Mouse (Mus musculus) right cerebral cortex, postnatal 25 days (tissue): ENCODE data around the gene Rpap3.

Experiments used
- DNase-seq: peaks from one replicate; pipeline ENCODE4 v3.0.0; 2022

Rpap3 gene

DNA sequence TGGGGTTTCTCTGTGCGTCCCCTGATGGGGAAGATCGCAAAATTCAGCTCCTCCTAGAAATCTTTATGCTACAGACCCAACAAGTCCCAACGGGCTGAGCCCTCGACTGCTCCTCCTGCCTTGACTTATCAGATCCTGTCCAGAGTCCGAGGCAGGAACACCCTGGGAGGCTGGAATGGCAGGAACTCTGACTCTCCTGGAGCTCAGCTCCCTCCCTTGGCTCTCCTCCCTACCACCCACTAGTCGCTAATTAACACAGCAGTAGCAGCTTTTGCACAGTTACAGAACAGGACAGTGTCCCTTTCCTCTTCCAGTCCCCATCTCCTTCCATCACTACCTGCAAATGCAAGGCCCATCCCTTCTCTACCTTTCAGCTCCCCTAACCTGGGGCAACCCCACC is 24.7 kb upstream of the Rpap3 start:
- no peak for DNase-seq

DNA sequence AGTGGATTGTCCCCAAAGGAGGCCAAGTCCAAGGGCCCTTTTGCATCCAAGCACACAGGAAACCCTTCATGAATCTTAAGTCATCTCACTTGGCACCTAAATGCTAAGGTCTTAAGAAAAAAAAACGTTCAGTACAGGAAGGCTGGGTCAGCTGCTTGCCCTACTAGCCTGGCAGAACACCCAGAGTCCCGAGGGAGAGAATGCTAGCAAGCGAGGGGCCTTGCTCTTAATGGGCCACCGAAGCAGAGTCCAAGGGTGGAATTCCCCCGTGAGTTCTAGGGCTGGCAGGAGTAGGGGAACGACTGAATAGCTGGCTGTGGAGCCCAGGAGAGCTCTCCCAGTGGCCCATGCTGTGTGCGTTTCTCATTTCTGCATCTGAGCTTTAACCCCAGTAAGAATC is 23.2 kb upstream of the Rpap3 start:
- no peak for DNase-seq

DNA sequence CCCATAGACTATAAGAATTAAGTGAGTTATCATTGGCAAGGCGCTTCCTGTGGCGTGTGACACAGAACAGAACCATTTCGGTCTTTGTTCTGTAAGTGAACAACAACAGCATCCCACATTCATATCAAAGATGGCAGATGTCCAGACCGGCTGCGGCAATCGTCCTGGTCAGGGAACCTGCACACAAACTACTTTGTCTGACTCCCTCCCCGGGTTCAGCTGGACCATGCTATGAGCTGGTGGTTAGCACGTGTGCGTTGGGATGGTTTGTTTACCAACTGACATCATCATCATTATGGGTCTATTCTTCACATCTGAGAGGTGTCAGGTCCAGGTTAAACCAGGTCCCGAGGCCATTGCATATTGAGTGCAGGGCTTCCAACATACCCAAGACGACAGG is 22.8 kb upstream of the Rpap3 start:
- no peak for DNase-seq

DNA sequence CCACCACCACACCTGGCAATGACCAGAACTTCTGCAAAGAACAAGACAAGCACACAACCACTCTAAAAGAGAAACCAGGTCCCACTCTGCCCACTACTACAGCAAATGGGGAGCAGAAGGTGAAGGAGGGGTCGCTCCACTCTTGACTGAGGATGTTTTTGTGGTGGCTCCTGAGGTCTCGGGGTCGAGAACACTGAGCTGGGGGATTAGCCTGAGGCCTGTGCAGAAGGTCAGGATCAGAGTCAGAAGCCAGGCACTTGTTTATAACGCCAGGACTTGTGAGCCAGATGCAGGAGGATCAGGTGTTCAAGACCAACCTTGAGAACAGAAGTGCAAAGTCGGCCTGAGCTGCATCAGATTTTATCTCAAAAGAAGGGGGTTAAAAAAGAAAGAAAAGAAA is 21.9 kb upstream of the Rpap3 start:
- DNase-seq, result no peak

- DNase-seq, result no peak
Measured at GRCm38 (mm10) chr15:97727048-97727447, 21.4 kb upstream of the Rpap3 start.

DNA sequence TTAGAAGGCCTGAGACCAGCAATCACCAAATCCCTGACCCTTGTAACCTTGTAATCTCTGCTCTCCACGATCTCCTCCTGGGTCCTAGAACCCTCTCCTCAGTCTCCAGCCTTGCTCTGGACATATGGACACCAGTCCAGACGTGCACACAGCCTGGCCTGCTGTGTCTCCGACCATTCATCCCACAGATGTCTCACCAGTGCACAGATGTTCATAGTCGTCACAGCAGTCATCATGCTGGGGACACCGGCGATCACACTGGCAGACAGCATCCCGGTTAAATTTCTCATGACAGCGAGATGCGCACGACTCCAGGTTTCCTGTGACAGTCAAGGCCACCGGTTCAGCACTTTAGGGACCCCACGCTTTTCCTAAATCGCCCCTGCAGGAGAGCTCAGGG is 20.7 kb upstream of the Rpap3 start:
- DNase-seq, result no peak

- no peak for DNase-seq
Measured at GRCm38 (mm10) chr15:97725198-97725785, 19.7 kb upstream of the Rpap3 start.

- DNase-seq, result no peak
Measured at GRCm38 (mm10) chr15:97724346-97725197, 18.9 kb upstream of the Rpap3 start.

GRCm38 (mm10) chr15:97723536-97724345 is 18.1 kb upstream of the Rpap3 start:
- DNase-seq, result no peak

GRCm38 (mm10) chr15:97721008-97721701 is 15.5 kb upstream of the Rpap3 start:
- no peak for DNase-seq

- no peak for DNase-seq
Measured at GRCm38 (mm10) chr15:97720026-97720675, 14.5 kb upstream of the Rpap3 start.

DNA sequence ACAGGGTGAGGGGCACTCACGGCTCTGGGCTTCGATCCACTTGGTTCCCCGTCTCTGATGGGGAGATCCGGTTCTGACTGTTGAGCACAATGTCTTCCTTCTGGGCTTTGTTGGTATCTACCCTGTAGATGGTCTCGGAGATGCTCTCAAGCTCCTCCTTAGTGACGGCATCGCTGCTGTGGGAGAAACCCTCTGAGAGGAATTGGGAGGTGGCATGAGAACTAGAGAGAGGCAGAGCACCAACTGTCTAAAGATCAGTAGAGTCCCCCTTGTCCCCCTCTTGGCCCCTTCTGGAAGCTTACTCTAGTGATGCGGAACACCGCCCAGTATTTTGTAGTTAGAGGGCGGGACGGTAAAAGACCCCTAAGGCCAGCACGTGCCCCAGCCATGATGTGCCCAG is 13.9 kb upstream of the Rpap3 start:
- DNase-seq, result no peak

DNA sequence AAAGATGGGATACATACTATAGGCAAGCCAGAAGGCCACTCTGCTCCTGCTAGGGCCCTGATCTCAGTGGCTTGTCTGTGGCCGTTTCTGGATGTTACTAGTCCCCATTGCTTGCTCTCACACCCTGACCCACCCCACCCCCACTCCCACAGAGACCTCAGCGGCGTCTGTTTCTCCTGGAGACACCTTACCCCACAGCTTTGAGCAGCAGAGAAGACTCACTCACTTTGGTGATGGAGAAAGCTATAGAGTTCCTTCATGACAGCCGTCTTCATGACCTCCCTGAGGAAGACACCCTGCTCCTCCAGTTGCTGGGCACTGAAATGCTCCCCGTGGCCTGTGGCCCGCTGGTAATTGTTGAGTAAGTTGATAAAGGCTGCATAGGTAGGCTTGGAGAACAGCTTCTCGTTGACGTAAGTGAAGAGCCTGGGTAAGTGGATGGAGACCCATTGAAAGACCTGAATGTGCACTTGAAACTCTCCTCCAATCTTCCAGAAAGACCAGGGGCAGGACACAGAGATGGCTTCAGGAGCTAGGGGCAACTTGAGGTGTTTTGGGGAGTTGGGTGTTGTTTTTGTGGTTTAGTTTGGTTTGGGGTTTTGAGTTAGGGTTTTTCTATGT is 13.0 kb upstream of the Rpap3 start:
- no peak for DNase-seq

DNA sequence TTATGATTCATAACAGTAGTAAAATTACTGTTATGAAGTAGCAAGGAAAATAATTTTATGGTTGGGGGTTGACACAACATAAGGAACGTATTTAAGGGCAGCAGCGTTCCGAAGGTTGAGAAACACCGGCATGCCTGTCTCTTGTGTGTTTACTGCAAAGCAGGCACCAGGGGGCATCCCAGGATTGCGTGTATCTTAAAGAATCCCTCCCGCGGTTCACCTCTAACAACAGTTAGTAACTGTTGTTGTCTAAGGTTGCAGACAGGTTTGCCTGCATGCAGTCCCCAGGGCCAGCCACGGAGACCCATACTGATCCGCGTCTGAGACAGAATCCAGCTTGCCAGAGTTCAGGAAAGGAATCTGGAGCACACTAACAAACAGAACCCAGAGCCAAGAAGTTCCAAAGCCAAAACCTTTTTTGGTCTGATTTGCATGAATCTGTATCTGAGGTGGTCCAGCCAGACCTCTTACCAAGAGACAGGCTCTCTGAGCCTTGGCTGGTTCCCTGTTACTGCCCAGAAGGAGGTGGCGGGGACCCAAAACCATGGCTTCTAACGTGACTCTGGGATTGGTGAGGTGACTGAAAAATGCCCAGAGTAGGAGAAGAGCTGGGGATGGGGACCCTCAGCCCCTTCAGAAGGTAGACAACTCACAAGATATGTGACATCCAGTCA is 12.4 kb upstream of the Rpap3 start:
- DNase-seq, result peak; percentile 24

- no peak for DNase-seq
Measured at GRCm38 (mm10) chr15:97716782-97717181, 11.2 kb upstream of the Rpap3 start.

DNA sequence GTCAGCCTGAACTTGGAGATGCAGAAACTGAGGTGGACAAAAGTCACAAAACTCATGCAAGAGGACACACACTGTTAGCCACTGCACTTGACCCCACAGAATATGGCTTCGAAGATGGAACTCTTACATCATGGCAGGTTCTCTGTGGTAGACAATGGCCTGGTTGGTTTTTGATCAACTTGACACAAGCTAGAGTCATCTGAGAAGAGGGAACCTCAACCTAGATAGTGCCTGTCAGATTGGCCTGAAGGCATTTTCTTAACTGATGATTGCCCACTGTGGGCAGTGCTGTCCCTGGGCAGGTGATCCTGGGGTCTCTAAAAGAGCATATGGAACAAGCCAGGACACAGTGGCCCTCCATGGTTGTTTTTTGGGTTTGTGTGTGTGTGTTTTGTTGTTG is 10.1 kb upstream of the Rpap3 start:
- DNase-seq, result no peak

GRCm38 (mm10) chr15:97715083-97715482 is 9.5 kb upstream of the Rpap3 start:
- no peak for DNase-seq

GRCm38 (mm10) chr15:97712546-97712945 is 6.9 kb upstream of the Rpap3 start:
- no peak for DNase-seq

GRCm38 (mm10) chr15:97710906-97711305 is 5.3 kb upstream of the Rpap3 start:
- no peak for DNase-seq

- DNase-seq, result no peak
Measured at GRCm38 (mm10) chr15:97696616-97697015, 9.0 kb downstream of the Rpap3 start.

DNA sequence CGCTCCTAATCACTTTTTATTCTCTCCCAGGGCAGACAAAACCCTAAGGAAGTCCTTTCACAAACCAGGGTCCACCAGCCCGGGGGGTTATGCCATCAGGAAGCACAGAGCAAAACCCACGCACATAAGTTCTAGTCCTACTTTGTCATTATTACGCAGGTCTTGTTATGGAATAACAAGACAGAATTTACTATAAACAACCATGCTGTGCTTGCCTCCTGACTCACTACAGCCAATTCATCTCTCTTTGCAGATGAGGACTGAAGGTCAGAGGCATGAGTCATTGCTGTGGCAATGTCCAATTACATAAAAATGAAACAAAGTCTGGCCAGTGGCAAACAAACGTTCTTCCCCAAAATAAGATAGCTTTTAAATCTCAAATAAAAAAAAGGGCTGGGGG is 12.2 kb downstream of the Rpap3 start:
- DNase-seq, result no peak

GRCm38 (mm10) chr15:97684118-97684517 is 21.5 kb downstream of the Rpap3 start:
- DNase-seq, result no peak
